Mouse (Mus musculus) heart, embryonic 10.5 days (tissue): Measurements from ENCODE around the gene Olfr895. TPM values are rescaled to one million over a fixed set of nuclear protein-coding genes. Genes with fewer than 3 reads are reported as not detected.

Experiments used
- DNase-seq: peaks from one replicate; pipeline ENCODE4 v3.0.0-alpha.2; 2017; ENCODE audit warnings: low spot score
- H3K27ac ChIP-seq: fragments of 300-500 bp; sonication (generic); 2 replicates; pipeline ENCODE4 v1.5.1; 2016; ENCODE audit warnings: mild to moderate bottlenecking
- H3K27me3 ChIP-seq: fragments of 300-500 bp; sonication (generic); 2 replicates; pipeline ENCODE4 v1.6.1; 2016; ENCODE audit warnings: mild to moderate bottlenecking; ENCODE audit not compliant: poor library complexity, insufficient read depth, severe bottlenecking
- H3K36me3 ChIP-seq: fragments of 300-500 bp; sonication (generic); 2 replicates; pipeline ENCODE4 v1.6.1; 2016; ENCODE audit warnings: mild to moderate bottlenecking, moderate library complexity
- H3K4me1 ChIP-seq: fragments of 300-500 bp; sonication (generic); 2 replicates; pipeline ENCODE4 v1.6.1; 2016; ENCODE audit warnings: mild to moderate bottlenecking
- H3K4me3 ChIP-seq: fragments of 300-500 bp; sonication (generic); 2 replicates; pipeline ENCODE4 v1.5.1; 2016; ENCODE audit warnings: mild to moderate bottlenecking, moderate library complexity
- H3K9me3 ChIP-seq: fragments of 300-500 bp; sonication (generic); 2 replicates; pipeline ENCODE4 v1.6.1; 2016; ENCODE audit warnings: mild to moderate bottlenecking, moderate library complexity
- WGBS: fragments of 180-500 bp; shearing (Covaris S2); methylation state at CpG from one replicate; pipeline ENCODE4 v1.1.7; 2016; 5-methylcytosine and 5-hydroxymethylcytosine counted together
- polyA plus RNA-seq: library from polyadenylated mRNA; unstranded; fragments of >200 nt; fragmentation: Nextera tagmentation; extraction: Ambion mirVana; gene quantifications from 2 replicates; pipeline ENCODE4 v1.2.1, GENCODE M21; 2016

Olfr895 gene
- polyA plus RNA-seq = not detected in 2 replicates

GRCm38 (mm10) chr9:38267551-38267950 is at the start of gene Olfr895:
Gene Olfr895, plus strand, starts transcription at chr9:38267851.
- H3K4me1 ChIP-seq = no peaks in the 10 kb centered on the region
- no peaks in the 10 kb centered on the region for H3K36me3 ChIP-seq
- no peak within 1 kb of the TSS for H3K4me3 ChIP-seq
- no peak for DNase-seq
- no peaks in the 10 kb centered on the region for H3K9me3 ChIP-seq
- H3K27ac ChIP-seq = no peak within 1 kb of the TSS
- H3K27me3 ChIP-seq = no peaks in the 10 kb centered on the region

GRCm38 (mm10) chr9:38252474-38252873 is 15.2 kb upstream of the Olfr895 start, which contains the start of gene Olfr143:
Gene Olfr143, plus strand, starts transcription at chr9:38252774.
- no peaks in the 10 kb centered on the region for H3K36me3 ChIP-seq
- no peak for DNase-seq
- no peaks in the 10 kb centered on the region for H3K27me3 ChIP-seq
- H3K27ac ChIP-seq = no peak within 1 kb of the TSS
- no peak within 1 kb of the TSS for H3K4me3 ChIP-seq
- H3K9me3 ChIP-seq = no peaks in the 10 kb centered on the region
- H3K4me1 ChIP-seq = no peaks in the 10 kb centered on the region

DNA sequence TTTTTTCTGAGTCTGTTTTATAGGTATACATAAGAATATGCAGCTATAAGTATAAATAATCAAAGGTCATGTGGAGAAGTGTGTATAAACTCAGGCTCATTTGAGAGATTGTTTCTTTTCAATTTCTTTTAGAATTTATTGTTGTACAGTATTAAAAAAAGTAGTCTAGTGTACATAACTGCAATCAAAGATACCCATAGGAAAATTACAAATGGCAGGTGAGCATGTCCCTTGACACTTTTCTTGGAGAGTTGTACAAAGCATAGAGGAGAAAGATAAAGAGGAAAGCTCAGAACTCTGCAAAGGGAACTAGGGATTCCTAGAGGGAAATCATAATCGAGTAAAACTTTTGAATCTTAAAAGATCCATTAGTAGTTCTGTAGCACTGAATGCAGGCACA is 23.2 kb downstream of the Olfr895 start, which contains the start of gene Olfr896-ps1:
TSS of gene Olfr896-ps1 (plus strand) at position 301 of the 400 bp plus-strand sequence.
- no peaks in the 10 kb centered on the region for H3K27me3 ChIP-seq
- DNase-seq = no peak
- no peaks in the 10 kb centered on the region for H3K36me3 ChIP-seq
- H3K4me1 ChIP-seq = no peaks in the 10 kb centered on the region
- no peaks in the 10 kb centered on the region for H3K9me3 ChIP-seq
- H3K4me3 ChIP-seq = no peak within 1 kb of the TSS
- no peak within 1 kb of the TSS for H3K27ac ChIP-seq
- 72% methylated on average over 1 of the region's 1 CpGs for WGBS

Other genes with a start within 250 kb of the Olfr895 start
- not detected in 2 replicates for gene Olfr883, start 242.0 kb upstream of the Olfr895 start, polyA plus RNA-seq
- gene Olfr884, start 221.3 kb upstream of the Olfr895 start, polyA plus RNA-seq = not detected in 2 replicates
- not detected in 2 replicates for gene Olfr885, start 206.5 kb upstream of the Olfr895 start, polyA plus RNA-seq
- not detected in 2 replicates for gene Olfr887, start 183.8 kb upstream of the Olfr895 start, polyA plus RNA-seq
- gene Olfr888, start 159.7 kb upstream of the Olfr895 start, polyA plus RNA-seq = not detected in 2 replicates
- 0.05 and 0.19 TPM in 2 replicates for gene Olfr889, start 152.7 kb upstream of the Olfr895 start, polyA plus RNA-seq
- gene Olfr890, start 125.3 kb upstream of the Olfr895 start, polyA plus RNA-seq = not detected in 2 replicates
- gene Olfr891, start 87.0 kb upstream of the Olfr895 start, polyA plus RNA-seq = not detected in 2 replicates
- gene Olfr893, start 59.5 kb upstream of the Olfr895 start, polyA plus RNA-seq = not detected in 2 replicates
- gene Olfr894, start 49.8 kb upstream of the Olfr895 start, polyA plus RNA-seq = not detected in 2 replicates
- gene Olfr143, start 15.1 kb upstream of the Olfr895 start, polyA plus RNA-seq = not detected in 2 replicates
- gene Olfr896-ps1, start 23.3 kb downstream of the Olfr895 start, polyA plus RNA-seq = not detected in 2 replicates
- gene Olfr25, start 61.2 kb downstream of the Olfr895 start, polyA plus RNA-seq = not detected in 2 replicates
- not detected in 2 replicates for gene Olfr898, start 80.6 kb downstream of the Olfr895 start, polyA plus RNA-seq
- not detected in 2 replicates for gene Olfr250, start 99.0 kb downstream of the Olfr895 start, polyA plus RNA-seq
- gene Olfr251, start 109.2 kb downstream of the Olfr895 start, polyA plus RNA-seq = not detected in 2 replicates
- gene Olfr147, start 133.8 kb downstream of the Olfr895 start, polyA plus RNA-seq = not detected in 2 replicates
- gene Olfr901, start 161.6 kb downstream of the Olfr895 start, polyA plus RNA-seq = not detected in 2 replicates
- gene Olfr902, start 179.8 kb downstream of the Olfr895 start, polyA plus RNA-seq = not detected in 2 replicates
- not detected in 2 replicates for gene Olfr904, start 195.3 kb downstream of the Olfr895 start, polyA plus RNA-seq
- gene Olfr905, start 203.3 kb downstream of the Olfr895 start, polyA plus RNA-seq = not detected in 2 replicates
- gene Olfr906, start 219.2 kb downstream of the Olfr895 start, polyA plus RNA-seq = not detected in 2 replicates
- gene Olfr907, start 227.9 kb downstream of the Olfr895 start, polyA plus RNA-seq = not detected in 2 replicates